Mouse (Mus musculus) limb, embryonic 14.5 days (tissue): Measurements from ENCODE around the gene Fam183b. TPM values are rescaled to one million over a fixed set of nuclear protein-coding genes. Genes with fewer than 3 reads are reported as not detected.

Experiments used
- ATAC-seq: fragments of 200-750 bp; cut with Nextera tagmentation; 2 replicates; pipeline ENCODE4 v1.8.0; 2017; ENCODE audit warnings: low read depth, moderate number of reproducible peaks, moderate TSS enrichment; ENCODE audit not compliant: low FRiP score
- DNase-seq: peaks from one replicate; pipeline ENCODE4 v3.0.0-alpha.2; 2015; ENCODE audit warnings: low spot score
- H3K27ac ChIP-seq: fragments of 300-500 bp; sonication (generic); replicated peaks from 2 replicates; pipeline ENCODE4 v1.5.1; 2014; ENCODE audit warnings: low read depth, mild to moderate bottlenecking, low read length, moderate library complexity, mixed read lengths
- H3K27me3 ChIP-seq: fragments of 300-500 bp; sonication (generic); 2 replicates; pipeline ENCODE4 v1.6.1; 2014; ENCODE audit warnings: low read length, mixed read lengths; ENCODE audit not compliant: control insufficient read depth, insufficient read depth
- H3K36me3 ChIP-seq: fragments of 300-500 bp; sonication (generic); 2 replicates; pipeline ENCODE4 v1.6.1; 2014; ENCODE audit warnings: mild to moderate bottlenecking, low read length, moderate library complexity, mixed read lengths; ENCODE audit not compliant: control insufficient read depth, insufficient read depth
- H3K4me1 ChIP-seq: fragments of 300-500 bp; sonication (generic); 2 replicates; pipeline ENCODE4 v1.6.1; 2014; ENCODE audit warnings: antibody characterized with exemption, low read length, mixed read lengths; ENCODE audit not compliant: control insufficient read depth, insufficient read depth
- H3K4me2 ChIP-seq: fragments of 300-500 bp; sonication (generic); replicated peaks from 2 replicates; pipeline ENCODE4 v1.6.1; 2014; ENCODE audit warnings: low read depth, mild to moderate bottlenecking, low read length, moderate library complexity; ENCODE audit not compliant: severe bottlenecking
- H3K4me3 ChIP-seq: fragments of 300-500 bp; sonication (generic); replicated peaks from 2 replicates; pipeline ENCODE4 v1.5.1; 2014; ENCODE audit warnings: low read length
- H3K9ac ChIP-seq: fragments of 300-500 bp; sonication (generic); 2 replicates; pipeline ENCODE4 v1.6.1; 2014; ENCODE audit warnings: mild to moderate bottlenecking, low read depth, low read length, moderate library complexity; ENCODE audit not compliant: severe bottlenecking
- H3K9me3 ChIP-seq: fragments of 300-500 bp; sonication (generic); 2 replicates; pipeline ENCODE4 v1.6.1; 2016; ENCODE audit warnings: low read length; ENCODE audit not compliant: control insufficient read depth
- POLR2A ChIP-seq: fragments of 200-500 bp; IDR thresholded peaks from 2 replicates; pipeline ENCODE4 v1.8.0; 2012; ENCODE audit warnings: inconsistent platforms, mild to moderate bottlenecking, moderate library complexity, borderline replicate concordance; ENCODE audit not compliant: insufficient read depth, insufficient read length; ENCODE audit errors: extremely low read depth
- WGBS: fragments of 180-500 bp; shearing (Covaris S2); extraction: QIAGEN DNeasy Blood & Tissue Kit; methylation state at CpG from one replicate; pipeline ENCODE4 v1.1.7; 2014; 5-methylcytosine and 5-hydroxymethylcytosine counted together
- polyA plus RNA-seq, 2 experiments: library from polyadenylated mRNA; depleted of rRNA in 1 of 2; stranded (reverse) in 1 of 2; unstranded in 1 of 2; fragments of >200 nt; fragmentation: Nextera tagmentation in 1 of 2; extraction: Ambion mirVana in 1 of 2; gene quantifications; 2 replicates each; pipeline versions ENCODE4 v1.2.1 to v1.2.3; 2012 to 2014

Fam183b gene
- polyA plus RNA-seq, 2 experiments: not detected

- Histone ChIP-seq H3K27me3 (no peaks in the 10 kb centered on the region), H3K9ac (no peak overlapping the region), H3K9me3 (no peaks in the 10 kb centered on the region), H3K27ac (no peak overlapping the region), H3K36me3 (no peaks in the 10 kb centered on the region), H3K4me2 (no peak overlapping the region), H3K4me1 (no peaks in the 10 kb centered on the region), H3K4me3 (no peak overlapping the region)
- ATAC-seq: no peak
- 61% methylated on average over 4 of the region's 4 CpGs for WGBS
- no peak for TF ChIP-seq POLR2A
- no peak for DNase-seq
These were observed 2.1 kb upstream of the Fam183b start for GRCm38 (mm10) chr11:58803871-58804270.

- Histone ChIP-seq H3K9me3 (no peaks in the 10 kb centered on the region), H3K27me3 (no peaks in the 10 kb centered on the region), H3K4me1 (no peaks in the 10 kb centered on the region), H3K9ac (no peak overlapping the region), H3K36me3 (no peaks in the 10 kb centered on the region), H3K4me2 (no peak overlapping the region), H3K4me3 (no peak overlapping the region), H3K27ac (no peak overlapping the region)
- ATAC-seq: no peak
- 79% methylated on average over 5 of the region's 5 CpGs for WGBS
- DNase-seq: no peak
- TF ChIP-seq POLR2A: no peak
These were observed 2.0 kb downstream of the Fam183b start for GRCm38 (mm10) chr11:58799747-58800146.

GRCm38 (mm10) chr11:58796850-58797249, 4.9 kb downstream of the Fam183b start:
- WGBS: 64% methylated on average over 7 of the region's 7 CpGs
- ATAC-seq (no peak), DNase-seq (no peak)
- H3K9me3 ChIP-seq: no peaks in the 10 kb centered on the region
- H3K4me2 ChIP-seq: no peak overlapping the region
- H3K36me3 ChIP-seq: no peaks in the 10 kb centered on the region
- H3K27me3 ChIP-seq: no peaks in the 10 kb centered on the region
- TF ChIP-seq POLR2A: no peak
- H3K4me3 ChIP-seq: no peak overlapping the region
- no peak overlapping the region for H3K9ac ChIP-seq
- H3K27ac ChIP-seq: no peak overlapping the region
- H3K4me1 ChIP-seq: no peaks in the 10 kb centered on the region

- Histone ChIP-seq H3K4me3 (no peak overlapping the region), H3K4me2 (no peak overlapping the region), H3K9me3 (no peaks in the 10 kb centered on the region), H3K4me1 (no peaks in the 10 kb centered on the region), H3K27me3 (no peaks in the 10 kb centered on the region), H3K36me3 (no peaks in the 10 kb centered on the region), H3K27ac (no peak overlapping the region), H3K9ac (no peak overlapping the region)
- no peak for TF ChIP-seq POLR2A
- ATAC-seq (no peak), DNase-seq (no peak)
- 91% methylated on average over 2 of the region's 2 CpGs for WGBS
These were observed 5.9 kb downstream of the Fam183b start for GRCm38 (mm10) chr11:58795856-58796255.

- Histone ChIP-seq H3K9me3 (no peaks in the 10 kb centered on the region), H3K36me3 (no peaks in the 10 kb centered on the region), H3K9ac (no peak overlapping the region), H3K27ac (no peak overlapping the region), H3K4me3 (no peak overlapping the region), H3K27me3 (no peaks in the 10 kb centered on the region), H3K4me1 (no peaks in the 10 kb centered on the region), H3K4me2 (no peak overlapping the region)
- 80% methylated on average over 6 of the region's 6 CpGs for WGBS
- TF ChIP-seq POLR2A: no peak
- no peak for DNase-seq
- ATAC-seq: no peak
These were observed 11.1 kb downstream of the Fam183b start for GRCm38 (mm10) chr11:58790646-58791045.

GRCm38 (mm10) chr11:58790053-58790452, 11.7 kb downstream of the Fam183b start:
- no peaks in the 10 kb centered on the region for H3K27me3 ChIP-seq
- 42% methylated on average over 2 of the region's 2 CpGs for WGBS
- H3K4me3 ChIP-seq: no peak overlapping the region
- DNase-seq (no peak), ATAC-seq (no peak)
- H3K9ac ChIP-seq: no peak overlapping the region
- no peaks in the 10 kb centered on the region for H3K4me1 ChIP-seq
- H3K9me3 ChIP-seq: no peaks in the 10 kb centered on the region
- no peak overlapping the region for H3K27ac ChIP-seq
- no peaks in the 10 kb centered on the region for H3K36me3 ChIP-seq
- H3K4me2 ChIP-seq: no peak overlapping the region
- TF ChIP-seq POLR2A: no peak
